Mouse (Mus musculus) heart, adult 9 months (tissue): ENCODE data around the gene Kif23.

ENCODE experiments used
- DNase-seq, 2 experiments: peaks; one replicate each; pipeline ENCODE4 v3.0.0; 2022; ENCODE audit warnings: low spot score in 2 of 2

The Kif23 gene

DNA sequence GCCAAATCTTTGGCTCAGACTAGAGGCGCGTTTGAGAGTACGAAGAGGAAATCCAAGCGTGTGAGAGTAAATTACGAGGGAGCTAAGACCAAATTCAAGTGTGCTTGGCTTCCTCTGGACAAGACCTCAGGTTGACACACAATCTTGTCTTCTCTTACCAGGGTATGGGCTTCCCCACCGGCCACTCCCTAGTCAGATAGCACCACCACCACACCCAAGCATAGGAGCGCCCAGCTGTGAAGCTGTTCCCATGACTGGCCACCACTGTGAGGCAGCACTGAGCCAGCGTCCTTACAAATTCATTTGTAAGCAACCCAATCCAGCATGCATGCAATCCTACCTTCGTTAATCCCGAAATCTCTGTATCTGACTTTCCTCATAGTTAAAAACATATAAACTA lies 39.7 kb downstream of the Kif23 start:
- no peak for DNase-seq

GRCm38 (mm10) chr9:61905576-61905975 lies 41.0 kb downstream of the Kif23 start:
- no peak for DNase-seq

DNA sequence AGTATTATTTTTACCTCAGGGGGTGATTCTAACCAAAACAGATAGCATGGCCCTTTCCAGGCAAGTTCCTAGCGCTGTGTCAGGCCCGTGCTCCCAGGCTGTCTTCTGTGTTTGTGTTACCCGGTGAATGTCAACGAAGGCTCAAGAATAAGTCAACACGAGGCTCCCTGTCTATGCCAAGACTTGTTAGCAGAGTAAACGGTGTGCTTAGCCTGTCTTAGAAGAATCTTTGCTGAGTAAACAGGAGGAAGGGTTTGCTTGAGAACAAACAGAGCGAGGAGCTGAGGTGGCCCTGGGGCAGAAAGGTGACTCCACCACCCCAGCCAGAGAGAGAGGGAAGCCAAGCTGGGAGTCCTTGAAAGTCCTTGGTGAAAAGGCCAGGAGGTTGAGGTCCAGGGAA lies 42.4 kb downstream of the Kif23 start:
- DNase-seq, result no peak

DNA sequence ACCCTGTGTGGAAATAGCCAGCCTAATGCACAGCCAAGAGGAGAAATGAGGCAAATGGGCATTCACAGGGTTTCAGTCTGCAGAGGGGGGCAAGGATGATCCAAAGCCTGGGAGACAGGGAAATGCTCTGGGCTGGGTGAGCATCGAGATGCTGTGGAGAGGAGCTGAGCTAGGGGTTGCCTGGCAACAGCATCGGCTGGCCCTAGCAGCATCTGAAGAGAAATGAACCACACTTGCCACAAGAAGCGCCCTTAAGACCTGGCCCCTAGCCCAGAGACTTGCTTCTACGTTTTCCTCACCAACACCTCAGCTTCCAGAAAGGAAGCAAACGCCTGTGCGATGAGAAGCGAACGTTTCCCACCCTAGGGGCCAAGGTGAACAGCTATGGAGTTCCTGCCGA lies 44.1 kb downstream of the Kif23 start:
- DNase-seq, result no peak

DNA sequence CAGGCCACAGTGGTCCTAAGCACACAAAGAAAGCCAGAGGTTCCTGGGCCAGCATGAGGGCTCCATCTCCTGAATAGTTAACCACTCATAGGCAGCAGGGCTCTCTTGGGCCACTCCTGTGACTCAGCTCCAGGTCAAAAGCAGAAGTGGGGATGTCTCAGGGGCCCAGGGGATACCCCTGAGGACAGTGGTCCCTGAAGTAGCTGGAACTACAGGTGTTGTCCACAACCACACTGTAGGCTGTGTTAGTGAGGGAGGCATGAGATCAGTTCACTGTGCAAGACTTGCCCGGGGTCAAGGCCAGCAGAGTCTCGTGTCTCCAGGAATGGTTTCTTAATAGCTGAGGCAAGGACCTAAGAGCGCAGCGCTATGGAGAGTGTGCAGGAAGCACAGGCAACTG lies 45.0 kb downstream of the Kif23 start:
- no peak for DNase-seq

DNA sequence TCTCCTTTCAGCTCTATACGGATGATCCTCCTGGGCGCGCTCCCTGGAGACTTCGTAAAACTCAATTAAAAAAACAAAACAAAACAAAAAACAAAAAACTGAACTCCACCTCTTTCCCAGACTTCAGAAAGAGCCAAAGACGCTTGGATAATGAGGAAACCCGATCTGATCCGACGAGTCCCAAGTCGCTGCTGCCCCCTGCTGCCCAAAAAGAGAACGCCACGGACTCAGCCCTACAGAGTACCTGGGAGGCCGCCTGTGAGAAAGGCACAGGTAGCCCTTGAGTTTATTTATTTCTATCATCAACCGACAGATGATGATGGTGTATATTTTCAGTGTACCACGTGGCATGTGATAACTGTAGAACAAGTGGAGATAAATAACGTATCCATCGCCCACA lies 46.8 kb downstream of the Kif23 start:
- peak; percentile 59 to 68 for DNase-seq

DNA sequence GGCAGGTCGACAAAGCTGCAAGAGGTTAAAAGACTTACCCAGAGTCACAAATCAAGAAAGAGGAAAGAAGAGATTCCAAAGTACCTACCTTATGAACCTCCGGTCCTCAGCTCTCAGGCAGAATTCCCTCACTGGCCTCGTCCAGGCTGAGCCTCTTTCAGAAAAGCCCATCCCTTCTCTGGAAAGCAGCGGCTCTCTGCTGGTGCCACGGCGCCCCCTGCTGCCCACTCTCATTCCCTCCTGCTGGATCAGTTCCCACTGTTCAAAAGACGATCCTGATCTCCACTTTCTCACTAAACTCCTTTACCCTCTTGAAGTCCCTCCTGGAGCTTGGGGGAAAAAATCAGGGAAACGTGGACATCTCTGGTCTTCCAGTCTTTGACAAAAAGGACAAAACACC lies 48.2 kb downstream of the Kif23 start:
- DNase-seq, result peak; percentile 47 to 65

GRCm38 (mm10) chr9:61895014-61895413 lies 51.6 kb downstream of the Kif23 start:
- DNase-seq, result no peak

DNA sequence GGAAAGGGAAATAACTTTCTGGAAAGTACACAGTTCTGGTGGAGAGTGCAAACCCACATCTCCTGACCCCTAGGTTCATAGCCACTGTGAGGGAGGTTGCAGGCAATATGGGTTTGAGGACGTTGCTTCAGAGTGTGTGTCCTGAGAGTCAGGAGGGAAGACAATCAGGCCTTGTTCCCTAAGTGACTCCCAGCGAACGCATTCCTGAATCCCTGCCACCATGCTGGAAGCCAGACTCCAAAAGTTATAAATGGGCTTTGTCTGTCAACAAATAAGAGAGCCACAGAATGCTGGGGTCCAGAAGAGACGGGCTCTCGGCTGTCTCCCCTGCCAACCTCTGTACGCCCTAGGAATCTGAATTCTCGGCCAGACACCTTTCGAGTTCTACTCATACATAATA lies 56.7 kb downstream of the Kif23 start:
- DNase-seq, result peak; percentile 58 to 64

DNA sequence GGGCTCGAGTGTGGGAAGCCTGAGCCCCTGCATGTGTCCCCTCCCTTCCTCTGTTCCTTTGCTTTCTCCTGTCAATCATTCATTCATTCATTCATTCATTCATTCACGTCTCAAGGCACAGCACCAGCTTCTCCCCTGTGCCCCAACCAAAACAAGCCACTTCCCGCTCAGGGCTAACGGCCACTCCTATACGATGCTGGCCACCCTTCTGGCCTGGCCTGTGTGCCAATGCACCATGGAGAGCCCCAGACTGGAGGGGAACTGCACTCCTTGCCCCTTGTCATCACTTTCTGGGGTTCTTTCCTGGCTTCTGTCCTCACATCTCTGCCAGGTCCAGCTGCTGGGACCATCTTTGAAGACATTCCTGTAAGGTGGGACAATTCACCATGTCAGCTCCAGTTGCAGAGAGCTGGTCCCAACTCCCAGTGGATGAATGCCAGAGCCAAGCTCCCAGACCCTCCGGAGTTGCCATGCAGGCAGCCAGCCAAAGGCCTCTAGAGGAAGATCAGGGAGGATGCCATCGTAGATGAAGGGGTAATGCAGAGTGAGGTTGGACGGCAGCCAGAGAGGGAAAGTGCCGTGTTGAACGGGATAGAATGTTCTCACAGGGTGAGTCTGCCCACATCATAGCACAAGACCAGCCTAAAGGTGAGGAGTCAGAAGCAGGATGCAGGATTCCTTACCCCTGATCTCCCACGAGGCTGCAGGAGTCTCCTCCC lies 58.8 kb downstream of the Kif23 start:
- DNase-seq, result no peak

GRCm38 (mm10) chr9:61885964-61886363 lies 60.6 kb downstream of the Kif23 start:
- DNase-seq, result peak in 1 of 2 experiments; percentile 16

DNA sequence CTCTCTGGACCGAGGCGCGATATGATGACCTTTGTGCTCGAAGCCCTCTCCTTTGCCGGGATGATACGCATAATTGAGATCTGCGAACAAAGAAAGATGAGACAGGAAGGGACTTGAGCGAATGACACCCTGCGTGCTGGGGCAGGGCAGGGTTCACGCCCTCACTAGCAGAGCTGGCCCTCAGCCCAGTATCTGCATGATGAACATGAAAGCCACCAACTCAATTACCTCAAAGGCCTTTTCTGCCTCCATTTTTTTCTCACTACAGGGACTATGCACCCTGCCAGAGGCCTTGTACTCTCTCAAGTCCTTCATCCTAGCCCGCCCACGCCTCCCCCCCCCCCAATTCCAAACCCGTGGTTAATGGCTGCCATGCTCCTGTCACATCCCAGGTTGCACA lies 61.6 kb downstream of the Kif23 start:
- no peak for DNase-seq

DNA sequence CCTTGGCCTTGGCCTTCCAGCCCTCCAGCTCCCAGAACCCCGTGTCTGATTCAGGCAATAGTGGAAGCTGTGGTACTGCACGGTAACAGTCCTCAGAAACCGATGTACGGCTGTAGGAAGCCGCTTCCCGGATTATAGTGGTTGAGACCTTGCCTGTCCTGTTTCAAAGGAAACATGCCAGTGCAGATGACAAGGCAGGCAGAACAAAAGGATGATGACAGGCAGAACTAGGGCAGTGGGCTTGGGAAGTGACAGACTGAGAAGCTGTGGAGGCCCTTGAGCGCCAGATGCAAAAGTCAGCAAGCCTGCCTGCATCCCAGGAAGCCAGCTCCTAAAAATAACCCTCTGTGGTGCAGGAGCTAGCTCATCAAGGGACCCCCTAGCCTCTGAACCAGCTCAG lies 62.2 kb downstream of the Kif23 start:
- no peak for DNase-seq

GRCm38 (mm10) chr9:61882179-61882578 lies 64.4 kb downstream of the Kif23 start:
- no peak for DNase-seq

- DNase-seq, result peak in 1 of 2 experiments; percentile 32
Observed at GRCm38 (mm10) chr9:61878889-61879288, 67.7 kb downstream of the Kif23 start.

- no peak for DNase-seq
Observed at GRCm38 (mm10) chr9:61877373-61878112, 69.0 kb downstream of the Kif23 start.

GRCm38 (mm10) chr9:61873325-61873724 lies 73.2 kb downstream of the Kif23 start:
- no peak for DNase-seq

GRCm38 (mm10) chr9:61872246-61872941 lies 74.2 kb downstream of the Kif23 start:
- no peak for DNase-seq

DNA sequence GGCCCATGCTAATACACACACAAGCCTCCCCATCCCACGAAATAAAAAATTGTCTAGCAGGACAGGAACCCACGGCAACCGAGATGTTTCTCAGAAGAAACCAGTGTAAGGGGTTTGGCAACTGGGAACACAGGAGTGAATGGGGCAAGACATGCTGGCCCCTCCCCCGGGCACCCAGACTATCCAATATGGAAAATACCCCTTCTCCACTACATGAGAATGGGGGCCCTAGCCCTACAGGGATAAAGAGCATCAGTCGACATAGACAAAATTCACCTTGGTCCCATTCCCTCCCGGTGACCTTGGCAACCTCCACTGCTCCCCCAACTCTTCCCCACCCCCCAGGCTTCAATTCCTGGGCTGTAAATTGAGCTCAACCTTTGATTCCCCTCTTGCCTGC lies 74.7 kb downstream of the Kif23 start:
- no peak for DNase-seq

GRCm38 (mm10) chr9:61867659-61868058 lies 78.9 kb downstream of the Kif23 start:
- DNase-seq, result no peak
